Mouse (Mus musculus) ES-E14 (cell line): ENCODE measurements around the gene Otx1. TPM values are rescaled to one million over a fixed set of nuclear protein-coding genes. Genes with fewer than 3 reads are reported as not detected.

Experiments used
- DNase-seq: peaks from one replicate; pipeline ENCODE4 v3.0.0-alpha.2; 2013; ENCODE audit warnings: low read depth, low spot score
- H3K27ac ChIP-seq: 2 replicates; pipeline ENCODE4 v1.5.1; 2012; ENCODE audit warnings: low read depth, mild to moderate bottlenecking, low read length, moderate library complexity, mixed read lengths; ENCODE audit not compliant: poor library complexity, insufficient read depth, severe bottlenecking
- H3K36me3 ChIP-seq: 2 replicates; pipeline ENCODE4 v1.6.1; 2012; ENCODE audit warnings: mild to moderate bottlenecking, low read length, moderate library complexity, mixed read lengths; ENCODE audit not compliant: control insufficient read depth, poor library complexity, insufficient read depth, severe bottlenecking
- H3K4me1 ChIP-seq, 2 experiments: fragments of 150-350 bp in 1 of 2; sonication (generic) in 1 of 2; 2 replicates each; pipeline ENCODE4 v1.6.1; 2012; ENCODE audit warnings: low read length in 2 of 2, mild to moderate bottlenecking in 1 of 2, mixed read lengths in 1 of 2; ENCODE audit not compliant: control insufficient read depth in 2 of 2, insufficient read depth in 2 of 2, poor library complexity in 1 of 2
- H3K4me3 ChIP-seq, 2 experiments: fragments of 150-350 bp in 1 of 2; sonication (generic) in 1 of 2; 2 replicates each; pipeline ENCODE4 v1.5.1; 2012; ENCODE audit warnings: low read length in 2 of 2, low read depth in 1 of 2, mild to moderate bottlenecking in 1 of 2, mixed read lengths in 1 of 2; ENCODE audit not compliant: insufficient read depth in 1 of 2, poor library complexity in 1 of 2, severe bottlenecking in 1 of 2
- H3K9ac ChIP-seq: 2 replicates; pipeline ENCODE4 v1.6.1; 2012; ENCODE audit warnings: low read depth, mild to moderate bottlenecking, low read length, mixed read lengths; ENCODE audit not compliant: poor library complexity, insufficient read depth, severe bottlenecking
- H3K9me3 ChIP-seq: fragments of 150-350 bp; sonication (generic); 2 replicates; pipeline ENCODE4 v1.6.1; 2012; ENCODE audit warnings: low read depth, mild to moderate bottlenecking, low read length; ENCODE audit not compliant: control insufficient read depth, insufficient read depth
- CHD2 ChIP-seq: IDR thresholded peaks from 2 replicates; pipeline ENCODE4 v1.6.1; 2014; ENCODE audit warnings: mild to moderate bottlenecking, low read depth, low read length, inconsistent platforms
- HCFC1 ChIP-seq: IDR thresholded peaks from 2 replicates; pipeline ENCODE4 v1.6.1; 2012; ENCODE audit warnings: low read length, inconsistent platforms, borderline replicate concordance; ENCODE audit not compliant: insufficient read depth
- MAFK ChIP-seq: IDR thresholded peaks from 2 replicates; pipeline ENCODE4 v1.6.1; 2014; ENCODE audit warnings: mild to moderate bottlenecking, low read depth, low read length, inconsistent platforms; ENCODE audit not compliant: insufficient read depth
- ZC3H11A ChIP-seq: IDR thresholded peaks from 2 replicates; pipeline ENCODE4 v1.6.1; 2012; ENCODE audit warnings: low read depth, mild to moderate bottlenecking, inconsistent platforms, low read length, borderline replicate concordance
- ZNF384 ChIP-seq: IDR thresholded peaks from 2 replicates; pipeline ENCODE4 v1.6.1; 2012; ENCODE audit warnings: low read depth, low read length, inconsistent platforms
- in situ Hi-C, 2 experiments: fragments of 600-800 bp; cut with MboI; formaldehyde crosslinking; loops; one replicate each; pipeline ENCODE4 v1.15.1; 2025; ENCODE audit warnings: low sequenced_read_pairs in 2 of 2, inconsistent platforms in 1 of 2; ENCODE audit not compliant: unreplicated experiment in 2 of 2
- total RNA-seq: library from RNA; depleted of rRNA; stranded (reverse); fragments of 300-350 nt; gene quantifications from 2 replicates; pipeline ENCODE4 v1.2.3, GENCODE M21; 2012

Otx1 gene
- total RNA-seq, 1 experiment = not detected

- Histone ChIP-seq H3K4me1 (peaks cover 0 to 4% of the 10 kb centered on the region in 2 experiments; a peak in 1 of 4 replicates), H3K4me3 (peak overlapping the region; percentile 25 to 26; a peak in 3 of 4 replicates), H3K36me3 (no peaks in the 10 kb centered on the region), H3K27ac (no peak overlapping the region), H3K9ac (no peak overlapping the region), H3K9me3 (no peaks in the 10 kb centered on the region)
- TF ChIP-seq HCFC1 (no peak), ZC3H11A (no peak), MAFK (no peak), CHD2 (no peak), ZNF384 (no peak)
- DNase-seq = peak; percentile 53
- in situ Hi-C loops = no loop called here
Measured at GRCm38 (mm10) chr11:21996661-21997560, 5.8 kb downstream of the Otx1 start.

DNA sequence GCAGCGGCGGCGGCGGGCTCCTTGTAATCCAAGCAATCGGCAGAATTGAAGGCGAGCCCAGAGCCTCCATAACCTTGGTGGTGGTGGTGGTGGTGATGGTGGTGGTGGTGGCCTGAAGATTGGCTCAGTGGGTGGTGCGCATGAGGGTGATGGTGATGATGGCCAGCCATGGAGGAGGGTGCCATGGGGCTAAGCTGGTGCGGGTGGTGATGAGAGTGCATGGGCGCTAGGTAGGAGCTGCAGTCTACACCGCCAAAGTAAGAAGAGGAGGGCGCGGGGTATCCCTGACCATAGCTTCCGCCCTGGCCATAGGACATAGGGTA lies 6.4 kb downstream of the Otx1 start:
- in situ Hi-C loops = no loop called here
- no peak overlapping the region for H3K9ac ChIP-seq
- peak; percentile 19 for DNase-seq
- no peak for TF ChIP-seq CHD2
- TF ChIP-seq ZNF384 = no peak
- no peak for TF ChIP-seq HCFC1
- H3K4me1 ChIP-seq = peaks cover 0 to 4% of the 10 kb centered on the region in 2 experiments; a peak in 1 of 4 replicates
- H3K9me3 ChIP-seq = no peaks in the 10 kb centered on the region
- no peak overlapping the region for H3K27ac ChIP-seq
- H3K4me3 ChIP-seq = peak overlapping the region; percentile 25 to 26; a peak in 2 of 4 replicates
- H3K36me3 ChIP-seq = no peaks in the 10 kb centered on the region

DNA sequence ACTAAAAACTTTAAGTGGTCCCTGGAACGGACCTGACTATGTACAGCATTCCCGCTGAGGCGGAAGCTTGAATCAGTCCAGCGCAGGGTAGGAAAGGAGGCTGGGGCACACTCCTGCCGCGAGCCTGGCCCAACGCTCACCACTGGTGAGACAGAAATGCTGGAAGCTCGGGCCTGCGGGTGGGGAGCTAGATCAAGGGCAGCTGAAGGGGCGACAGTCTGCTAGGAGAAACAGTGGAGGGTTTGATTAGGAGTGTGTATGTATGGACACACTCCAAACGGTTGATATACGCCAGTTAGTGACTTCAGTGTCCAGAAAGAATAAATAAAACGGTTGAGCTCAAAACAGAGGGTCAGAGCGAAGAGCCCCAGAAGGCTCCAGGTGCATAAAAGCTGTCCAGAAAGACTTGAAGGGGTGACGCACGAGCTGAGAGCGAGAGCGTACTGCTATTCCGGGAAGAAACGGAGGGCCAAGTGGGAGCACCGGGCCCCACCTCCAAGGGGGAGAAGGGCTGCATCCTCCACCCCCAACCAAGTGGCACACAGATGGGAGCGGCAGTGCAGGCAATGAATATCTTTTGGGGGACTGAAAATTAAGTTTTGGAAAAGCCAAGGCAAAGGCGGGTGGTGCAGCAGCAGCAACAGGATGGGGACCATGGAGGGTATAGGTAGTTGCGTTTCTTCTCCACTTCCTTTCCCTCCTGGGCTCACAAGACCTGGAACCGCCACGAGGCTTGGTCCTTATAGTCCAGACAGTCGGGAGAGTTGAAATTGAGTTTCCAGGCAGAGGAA lies 7.0 kb downstream of the Otx1 start:
- Histone ChIP-seq H3K36me3 (no peaks in the 10 kb centered on the region), H3K9ac (no peak overlapping the region), H3K4me1 (peaks cover 0 to 4% of the 10 kb centered on the region in 2 experiments; a peak in 1 of 4 replicates), H3K27ac (no peak overlapping the region), H3K9me3 (no peaks in the 10 kb centered on the region), H3K4me3 (0 out of 4 replicates have a peak overlapping the region, but pooled peaks of 1 of the 2 experiments have one; percentile 26)
- no peak for TF ChIP-seq ZNF384
- no peak for TF ChIP-seq CHD2
- TF ChIP-seq ZC3H11A = no peak
- no peak for TF ChIP-seq MAFK
- TF ChIP-seq HCFC1 = no peak
- in situ Hi-C loops = no loop called here
- peak; percentile 20 for DNase-seq

DNA sequence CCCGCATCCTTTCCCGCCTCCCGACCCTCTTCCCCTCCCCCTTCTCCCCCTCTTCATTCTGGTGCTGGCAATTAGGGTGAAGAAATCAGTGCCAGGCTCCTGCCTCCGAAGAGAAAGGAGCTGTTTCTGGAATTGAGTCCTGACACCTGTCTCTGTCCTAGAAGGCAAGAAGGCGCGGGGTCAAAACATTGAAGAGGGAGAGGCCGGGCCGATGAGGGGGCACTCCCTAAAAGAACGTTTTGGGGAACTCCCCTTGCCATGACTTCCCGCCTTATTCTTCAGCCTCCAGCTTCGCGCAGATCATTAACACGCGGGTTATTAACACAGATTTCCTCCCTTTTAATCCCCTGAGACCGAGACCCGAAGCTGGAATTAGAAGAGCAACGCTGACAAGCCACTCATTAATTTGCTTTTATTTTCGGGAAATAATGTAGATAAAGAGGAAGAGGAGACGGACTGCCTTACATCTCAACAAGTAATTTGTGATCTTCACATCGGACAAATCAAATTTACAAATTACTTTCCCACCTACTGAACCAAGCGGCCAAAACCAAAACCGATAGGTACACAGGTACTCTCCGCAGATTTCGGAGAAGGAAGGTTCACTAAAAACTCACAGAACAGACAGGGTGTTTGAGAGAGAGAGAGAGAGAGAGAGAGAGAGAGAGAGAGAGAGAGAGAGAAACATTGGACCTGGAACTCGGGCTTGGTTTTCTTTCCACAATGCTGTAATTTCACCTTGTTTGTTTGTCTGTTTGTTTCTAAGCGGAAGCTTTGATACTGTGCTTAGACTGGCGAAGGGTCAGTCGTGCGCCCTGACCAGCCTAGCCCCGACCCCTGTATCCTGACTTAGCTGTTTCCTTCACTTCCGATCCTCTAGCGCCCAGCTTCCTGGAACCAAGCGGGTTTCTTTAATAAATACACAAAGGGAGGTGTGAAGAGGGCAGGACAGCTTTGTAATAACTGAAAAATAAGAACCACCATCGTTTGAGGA lies 8.0 kb downstream of the Otx1 start:
- DNase-seq = no peak
- in situ Hi-C loops = no loop called here
- no peaks in the 10 kb centered on the region for H3K9me3 ChIP-seq
- no peak overlapping the region for H3K9ac ChIP-seq
- no peak overlapping the region for H3K27ac ChIP-seq
- H3K4me1 ChIP-seq = peaks cover 0 to 4% of the 10 kb centered on the region in 2 experiments; a peak in 1 of 4 replicates
- H3K36me3 ChIP-seq = no peaks in the 10 kb centered on the region
- no peak overlapping the region for H3K4me3 ChIP-seq
- TF ChIP-seq MAFK (no peak), CHD2 (no peak), ZNF384 (no peak), HCFC1 (no peak), ZC3H11A (no peak)
